Mouse (Mus musculus) layer of hippocampus, adult 11-12 months (tissue): ENCODE measurements at regions not wholly inside any gene's neighbourhood (a gene's known extent, or its start where the extent isn't known, plus 50 kb on each side); places are given as distances from the start of the nearest gene placed in this dataset.

Experiments
- DNase-seq: peaks from one replicate; pipeline ENCODE4 v3.0.0; 2022; ENCODE audit warnings: low spot score

DNA sequence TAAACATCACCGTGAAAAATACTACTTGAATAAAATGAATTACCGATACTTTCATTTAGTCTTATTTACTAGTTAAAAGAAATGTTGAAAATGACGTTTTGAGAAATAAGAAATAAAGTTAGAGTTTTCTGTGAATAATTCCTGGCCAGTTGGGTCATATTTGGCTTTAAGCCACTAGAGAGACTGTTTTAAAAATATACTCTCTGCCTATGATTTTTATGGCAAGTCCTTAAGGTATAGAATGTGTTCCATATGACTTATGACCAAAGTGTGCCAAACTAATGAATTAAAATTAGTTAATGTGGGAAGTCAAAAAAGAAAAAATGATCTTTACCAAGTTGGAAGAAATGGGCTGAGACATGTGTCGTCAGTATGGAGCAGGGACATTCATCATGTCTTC is 354.2 kb upstream of the Col3a1 start:
- no peak for DNase-seq

DNA sequence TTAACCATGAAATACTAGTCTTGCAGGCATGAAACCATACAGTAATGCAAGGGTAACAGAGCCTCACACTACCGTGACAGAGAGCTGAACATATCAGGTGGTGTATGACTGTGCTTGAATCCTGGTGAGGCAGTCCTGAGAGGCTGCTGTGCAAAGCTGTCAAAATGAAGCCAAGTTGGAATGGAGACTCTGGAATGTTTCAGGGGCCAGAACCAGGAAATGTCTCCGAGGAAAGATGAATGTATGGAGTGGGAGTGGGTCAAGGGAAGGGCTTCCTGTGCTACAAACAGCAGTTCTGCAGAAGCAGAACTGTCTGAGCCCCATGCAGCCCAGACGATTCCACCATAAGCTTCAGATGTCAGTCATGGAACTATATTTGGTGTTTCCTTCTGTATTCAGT is 324.2 kb upstream of the Col3a1 start:
- DNase-seq: no peak

DNA sequence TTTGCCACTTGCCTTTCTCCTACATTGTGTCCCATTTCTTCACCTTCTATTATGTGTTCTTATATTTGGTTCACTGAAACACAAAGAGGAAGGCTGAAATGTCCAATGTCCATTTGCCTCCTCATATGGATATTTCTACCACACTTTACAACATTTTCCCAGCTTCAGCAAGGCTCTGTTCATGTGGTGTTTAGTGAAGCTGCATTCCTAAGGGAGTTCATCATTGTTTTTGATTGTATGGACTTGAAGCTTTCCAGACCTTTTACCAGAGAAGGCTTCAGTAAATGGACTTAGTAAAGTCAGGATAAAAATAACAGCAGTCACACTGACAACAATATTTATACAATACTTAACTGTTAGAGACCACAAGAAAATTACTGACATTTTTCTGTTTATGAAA is 290.8 kb upstream of the Col3a1 start:
- no peak for DNase-seq

DNA sequence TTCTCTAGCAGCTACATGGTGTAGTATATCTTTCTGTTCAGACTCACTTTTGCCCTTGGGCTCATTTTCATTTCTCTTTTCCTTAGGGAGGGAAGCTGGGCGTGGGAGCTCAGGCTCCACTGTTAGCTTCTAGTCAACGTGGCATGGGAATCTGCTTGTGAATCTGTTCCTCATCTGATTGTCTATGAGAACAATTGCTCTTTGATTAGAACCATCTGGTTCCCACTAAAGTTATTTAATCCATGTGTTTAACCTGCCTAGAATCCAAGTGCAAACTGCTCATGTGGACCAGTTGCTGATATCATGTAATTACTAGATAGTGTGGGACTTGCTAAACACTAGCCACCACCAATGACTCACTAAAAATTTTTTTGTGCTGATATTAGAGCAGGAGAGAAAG is 290.1 kb upstream of the Col3a1 start:
- DNase-seq: no peak

DNA sequence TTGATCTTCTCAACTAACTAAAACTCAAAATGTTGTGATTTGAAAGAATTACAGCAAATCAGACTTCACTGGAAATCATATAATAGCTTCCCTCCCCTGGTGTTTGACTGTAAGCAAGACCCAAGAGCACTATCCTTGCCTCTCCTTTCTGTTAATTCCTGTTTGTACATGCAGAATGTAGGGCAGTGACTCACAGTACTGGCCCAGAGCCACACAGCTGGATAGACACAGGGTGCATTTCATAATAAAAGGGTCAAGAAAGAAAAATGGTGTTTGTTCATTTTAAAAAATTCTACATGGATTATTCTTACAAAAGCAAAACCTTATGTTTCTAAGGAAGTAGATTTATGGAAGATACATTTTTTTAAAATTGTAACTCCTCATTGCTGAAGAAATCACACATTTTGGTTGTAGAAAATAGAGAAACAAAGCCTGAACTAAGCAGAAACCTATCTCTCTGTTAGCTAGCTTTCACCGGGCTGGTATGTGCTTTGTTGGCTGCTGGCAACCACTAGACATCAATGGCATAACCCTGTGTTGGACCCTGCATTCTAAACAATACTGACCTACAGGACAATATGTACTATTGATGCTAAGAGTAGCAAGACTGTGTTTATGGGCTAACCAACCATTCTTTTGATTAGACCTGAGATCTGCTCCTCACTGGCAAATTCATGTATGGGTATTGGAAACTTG is 289.0 kb upstream of the Col3a1 start:
- no peak for DNase-seq

DNA sequence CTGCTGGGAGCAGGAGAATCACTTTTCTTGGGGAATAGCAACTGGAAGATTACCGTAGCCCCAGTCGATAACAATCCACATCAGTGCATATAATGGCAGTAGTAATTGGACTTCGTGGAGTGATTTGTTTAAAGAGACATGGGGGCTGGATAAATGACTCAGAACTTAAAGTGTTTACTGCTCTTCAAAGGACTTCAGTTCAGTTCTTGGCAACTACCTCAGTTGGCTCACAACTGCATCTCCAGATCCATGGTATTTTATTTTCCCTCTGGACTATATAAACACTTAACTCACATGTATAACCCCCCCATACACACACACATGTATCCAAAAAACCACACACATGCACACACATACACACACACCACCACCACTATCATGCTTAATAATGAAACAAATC is 288.0 kb upstream of the Col3a1 start:
- no peak for DNase-seq

DNA sequence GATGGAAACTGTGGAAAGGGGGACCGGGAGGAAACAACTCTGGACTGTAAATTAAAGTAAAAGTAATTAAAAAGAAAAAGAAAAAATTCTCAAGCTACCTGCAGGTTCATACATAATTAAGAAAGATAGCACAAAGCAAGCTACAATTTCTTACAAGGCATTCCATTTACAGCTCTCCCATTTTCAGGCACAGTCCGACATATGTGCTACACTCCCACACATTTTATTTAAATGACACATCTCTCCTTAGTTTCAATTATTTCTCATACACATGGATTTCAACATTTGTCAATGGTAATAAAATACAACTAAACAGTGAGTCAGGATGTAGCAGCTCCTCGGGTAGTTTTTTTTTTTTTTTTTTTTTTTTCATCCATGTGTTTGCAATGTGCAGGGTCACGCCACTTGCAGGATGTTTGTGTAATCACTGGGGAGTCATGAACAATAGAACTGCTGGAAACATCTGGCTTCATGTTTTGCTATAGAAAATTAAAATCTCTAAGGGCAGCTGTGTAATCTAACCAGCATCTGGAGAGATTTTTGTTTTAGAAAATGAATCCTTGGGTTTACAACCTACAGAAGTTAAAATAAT is 279.8 kb upstream of the Col3a1 start:
- DNase-seq: no peak

DNA sequence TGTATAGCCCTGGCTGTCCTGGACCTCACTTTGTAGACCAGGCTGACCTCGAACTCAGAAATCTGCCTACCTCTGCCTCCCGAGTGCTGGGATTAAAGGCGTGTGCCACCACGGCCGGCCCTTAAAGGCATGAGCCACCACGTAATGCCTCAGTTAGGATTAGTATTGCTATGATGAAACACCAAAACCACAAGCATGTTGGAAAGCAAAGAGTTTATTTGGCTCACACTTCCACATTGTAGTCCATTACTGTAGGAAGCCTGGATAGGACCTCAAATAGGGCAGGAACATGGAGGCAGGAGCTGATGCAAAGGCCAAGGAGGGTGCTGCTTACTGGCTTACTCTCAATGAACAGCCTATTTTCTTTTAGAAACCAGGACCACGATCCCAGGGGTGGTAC is 278.0 kb upstream of the Col3a1 start:
- no peak for DNase-seq

DNA sequence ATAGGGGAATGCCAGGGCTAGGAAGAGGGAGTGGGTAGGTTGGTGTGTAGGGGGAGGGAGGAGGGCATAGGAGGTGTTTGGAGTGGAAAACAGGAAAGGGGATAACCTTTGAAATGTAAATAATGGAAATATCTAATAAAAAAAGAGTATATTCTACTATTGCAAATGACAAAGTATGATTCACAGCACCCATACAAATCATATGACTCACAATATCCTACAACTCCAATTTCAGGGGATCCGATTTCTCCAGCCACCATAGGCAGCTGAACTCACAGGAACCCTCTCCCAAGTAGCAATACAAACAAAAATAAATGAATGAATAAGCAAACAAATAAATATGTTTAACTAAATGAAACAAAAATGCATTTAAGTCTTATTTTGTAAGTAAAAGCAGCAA is 270.0 kb upstream of the Col3a1 start:
- DNase-seq: no peak

DNA sequence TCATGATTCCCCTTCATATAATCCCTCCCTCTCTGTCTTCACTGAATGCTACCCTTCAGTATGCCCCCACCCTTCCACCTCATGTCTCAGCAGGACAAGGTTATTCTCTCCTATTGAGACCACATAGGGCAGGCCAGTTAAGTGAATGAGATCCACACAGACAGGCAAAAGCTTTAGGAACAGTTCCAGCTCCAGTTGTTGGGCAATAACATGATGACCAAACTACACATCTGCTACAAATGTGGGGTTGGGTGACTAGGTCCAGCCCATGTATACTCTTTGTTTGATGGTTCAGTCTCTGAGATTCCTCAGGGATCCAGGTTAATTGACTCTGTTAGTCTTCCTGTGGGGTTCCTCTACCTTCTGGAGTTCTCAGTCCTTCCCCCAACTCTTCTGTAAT is 269.5 kb upstream of the Col3a1 start:
- no peak for DNase-seq

DNA sequence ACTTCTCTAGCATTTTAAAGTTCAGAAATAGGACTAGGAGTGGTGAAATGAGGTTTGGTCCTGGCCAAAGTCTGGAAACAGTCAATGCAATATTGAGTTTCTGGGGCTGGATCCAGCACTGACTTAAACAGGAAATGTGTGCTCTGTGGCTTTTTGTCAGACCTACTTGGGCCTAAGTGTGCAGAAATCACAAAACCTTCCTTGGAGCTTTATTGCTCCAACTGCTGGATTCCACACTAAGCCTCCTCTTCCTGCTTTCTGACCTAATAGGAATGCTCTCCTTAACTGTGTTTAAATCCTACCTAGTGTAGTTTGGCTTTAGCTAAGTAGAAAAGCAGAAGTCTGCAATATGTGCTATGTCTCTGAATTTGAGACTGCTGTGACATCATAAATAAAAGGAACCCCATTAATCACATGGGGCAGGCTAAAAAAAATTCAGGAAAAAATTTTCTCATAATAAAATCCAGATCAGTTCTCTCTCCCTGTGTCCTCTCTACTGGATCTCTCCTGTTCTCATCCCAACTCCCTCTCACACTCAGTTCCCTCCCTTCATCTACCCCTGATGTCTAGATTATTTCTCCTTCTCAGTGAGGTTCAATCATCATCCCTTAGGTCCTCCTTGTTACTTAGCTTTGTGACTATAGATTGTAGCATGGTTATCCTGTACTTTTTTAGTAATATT is 268.0 kb upstream of the Col3a1 start:
- DNase-seq: no peak

DNA sequence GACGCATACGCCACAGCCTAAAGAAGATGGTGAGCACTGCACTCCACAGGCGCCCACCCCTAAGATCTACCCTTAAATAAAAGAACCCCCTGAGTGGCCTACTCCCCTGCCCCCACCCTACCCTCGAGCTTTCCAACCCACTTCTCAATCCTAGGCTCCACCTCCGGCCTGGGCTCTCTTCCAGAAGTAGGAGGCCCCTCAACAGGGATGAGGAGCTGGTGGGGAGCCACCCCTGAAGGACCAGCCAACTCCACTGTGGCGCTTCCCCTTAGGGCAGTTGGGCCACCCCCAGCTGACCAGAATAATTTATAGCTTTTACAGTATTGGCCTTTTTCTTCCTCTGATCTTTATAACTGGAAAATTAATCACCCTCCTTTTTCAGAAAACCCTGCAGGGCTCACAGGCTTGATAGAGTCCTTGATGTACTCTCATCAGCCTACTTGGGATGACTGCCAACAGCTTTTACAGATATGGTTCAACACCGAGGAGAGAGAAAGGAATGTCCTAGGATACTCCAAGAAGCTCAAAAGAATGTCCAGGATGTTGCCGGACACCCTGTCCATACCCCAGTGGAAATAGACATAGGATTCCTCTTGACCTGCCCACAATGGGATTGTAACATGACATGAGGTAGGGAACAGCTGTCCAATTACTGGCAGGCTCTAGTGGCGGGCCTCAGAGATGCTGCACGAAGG is 220.3 kb upstream of the Col3a1 start:
- DNase-seq: no peak

DNA sequence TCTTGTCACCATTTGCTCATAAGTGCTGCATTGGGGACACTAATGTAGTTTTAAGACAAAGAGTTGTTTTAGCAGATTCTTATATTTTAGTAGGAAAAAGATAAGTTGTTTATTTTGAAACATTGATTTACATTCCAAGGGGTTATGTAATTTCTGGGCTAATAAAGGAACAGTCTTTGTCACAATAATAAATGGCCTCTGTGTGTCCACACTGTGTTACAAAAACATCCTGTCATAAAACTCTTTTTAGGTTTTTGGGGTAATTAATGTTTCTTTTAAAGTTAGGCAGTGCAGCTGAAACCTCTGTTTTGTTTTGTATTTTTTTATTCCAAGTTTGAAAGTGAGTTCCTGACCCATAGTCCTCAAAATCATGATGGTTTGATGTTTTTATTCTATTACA is 210.4 kb upstream of the Col3a1 start:
- DNase-seq: no peak

DNA sequence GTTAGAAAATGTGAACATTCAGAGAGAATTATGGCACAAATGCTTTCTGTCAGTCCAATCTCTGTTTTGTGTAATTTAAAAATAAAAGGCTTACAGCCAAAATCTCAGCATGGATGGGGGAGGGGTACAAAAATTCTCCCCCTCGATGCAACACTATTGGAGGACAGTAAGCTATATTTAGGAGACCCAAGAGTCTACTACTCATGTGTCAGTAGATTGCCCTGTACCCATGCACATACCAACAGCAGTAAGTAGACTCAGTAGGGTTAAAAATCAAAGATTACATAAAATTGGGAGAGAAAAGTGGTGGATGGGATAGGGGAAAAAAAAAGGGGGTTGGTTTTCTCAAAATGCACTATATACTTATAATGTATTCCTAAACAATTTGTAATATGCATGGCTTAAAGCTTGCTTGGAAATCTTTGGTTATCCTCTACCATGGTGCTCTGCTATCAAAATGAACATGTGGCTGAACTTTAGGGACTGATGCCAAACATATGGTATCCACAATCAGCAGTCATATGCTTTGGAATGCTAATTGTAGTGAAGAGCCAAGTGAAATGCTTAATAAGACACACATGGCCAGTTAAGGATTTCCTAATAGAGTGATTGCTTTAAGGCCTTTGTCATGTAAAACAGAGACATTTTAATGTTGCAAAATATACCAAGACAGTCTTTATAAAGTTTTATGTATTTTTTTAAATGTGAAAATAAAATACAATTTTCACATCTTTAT is 194.8 kb upstream of the Col3a1 start:
- DNase-seq: peak; percentile 21

DNA sequence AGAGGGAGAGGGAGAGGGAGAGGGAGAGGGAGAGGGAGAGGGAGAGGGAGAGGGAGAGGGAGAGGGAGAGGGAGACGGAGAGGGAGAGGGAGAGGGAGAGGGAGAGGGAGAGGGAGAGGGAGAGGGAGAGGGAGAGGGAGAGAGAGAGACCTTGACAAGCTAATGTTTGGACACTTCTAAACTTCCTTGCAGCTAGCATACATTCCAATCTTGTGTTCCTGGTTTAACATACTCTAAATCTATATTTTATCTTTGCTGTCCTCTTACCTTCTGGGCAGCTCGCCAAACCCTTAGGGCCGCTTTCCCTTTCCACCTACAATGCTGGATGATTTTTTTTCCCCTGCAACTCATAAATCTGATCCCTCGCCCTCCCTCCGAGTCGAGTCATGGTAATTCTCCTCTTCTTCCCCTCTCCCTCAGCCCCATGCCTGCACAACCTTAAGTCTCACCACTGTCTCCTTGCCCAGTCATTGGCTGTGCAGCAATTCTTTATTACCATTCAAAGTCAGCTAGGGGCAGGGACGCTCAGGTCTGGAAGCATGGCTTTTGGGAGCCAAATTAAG is 176.1 kb upstream of the Col3a1 start:
- no peak for DNase-seq

DNA sequence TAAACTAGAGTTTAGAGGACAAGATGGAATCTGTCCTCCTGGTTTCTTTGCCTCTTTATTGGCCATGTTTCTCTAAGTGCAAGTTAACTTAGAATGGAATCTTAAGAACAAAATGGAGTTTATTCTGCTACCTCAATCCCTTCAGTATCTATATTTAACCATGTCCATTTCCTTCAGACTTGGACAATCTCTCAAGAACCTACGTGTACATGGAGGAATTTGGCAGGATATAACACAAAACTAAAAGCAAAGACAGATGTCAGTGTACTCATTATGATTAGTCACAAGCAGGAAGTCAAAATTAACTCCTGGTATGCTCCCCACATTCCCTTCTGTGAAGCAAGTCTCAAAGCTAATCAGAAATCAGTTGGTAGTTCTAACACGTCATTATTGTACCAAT is 164.3 kb upstream of the Col3a1 start:
- DNase-seq: no peak

DNA sequence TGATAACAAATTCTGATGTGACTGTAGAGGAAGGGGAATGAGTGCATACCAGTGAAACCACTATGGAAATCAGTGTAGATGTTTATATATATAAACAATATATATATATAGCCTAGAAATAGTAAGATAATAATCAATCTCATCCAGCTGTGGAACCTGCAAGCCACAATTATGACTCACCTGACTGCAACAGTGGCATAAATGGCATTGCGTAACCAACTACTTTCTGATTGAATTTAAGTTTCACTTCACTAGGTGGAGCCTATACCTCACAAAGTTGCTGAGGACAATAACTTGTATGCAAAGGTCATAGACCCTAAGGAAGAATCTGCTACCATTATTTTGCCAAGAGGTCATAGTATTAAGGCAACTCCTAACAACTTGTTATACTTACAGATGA is 129.7 kb upstream of the Col3a1 start:
- DNase-seq: no peak

DNA sequence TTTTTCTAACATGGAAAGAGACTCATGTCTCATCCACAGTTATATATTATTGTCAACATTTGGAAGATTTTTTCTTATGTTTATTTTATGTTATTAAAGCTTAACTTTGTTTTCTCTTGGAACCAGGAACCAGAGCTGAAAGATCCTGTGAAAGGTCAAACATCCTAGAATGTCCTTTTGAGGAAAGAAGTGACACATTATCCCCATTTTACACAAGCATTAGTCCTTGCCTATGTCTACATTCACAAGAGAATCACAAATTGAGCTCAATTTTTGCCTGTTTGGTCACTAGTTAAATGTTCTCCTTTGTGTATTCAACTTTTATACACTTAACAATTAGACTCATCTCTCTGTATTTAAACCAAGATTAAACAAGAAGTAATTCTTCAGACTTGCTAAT is 126.0 kb upstream of the Col3a1 start:
- DNase-seq: no peak

DNA sequence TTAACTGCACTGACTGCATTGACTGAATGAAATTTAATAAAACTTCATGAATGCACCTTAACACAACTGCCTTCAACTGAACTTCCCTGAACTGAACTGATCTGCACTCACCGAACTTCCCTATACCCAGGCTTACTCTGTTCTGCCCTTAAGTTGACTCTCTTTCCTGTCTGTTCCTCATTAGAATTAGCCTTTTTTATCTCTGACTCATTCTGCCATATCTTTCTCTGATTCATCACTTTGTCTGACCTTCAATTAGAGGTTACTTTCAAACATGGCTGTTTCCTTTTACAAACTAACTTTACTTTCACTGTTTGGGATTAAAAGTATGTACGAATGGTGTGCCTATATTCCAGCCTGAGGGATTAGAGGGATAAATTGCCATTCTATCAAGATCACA is 103.4 kb upstream of the Col3a1 start:
- DNase-seq: no peak

DNA sequence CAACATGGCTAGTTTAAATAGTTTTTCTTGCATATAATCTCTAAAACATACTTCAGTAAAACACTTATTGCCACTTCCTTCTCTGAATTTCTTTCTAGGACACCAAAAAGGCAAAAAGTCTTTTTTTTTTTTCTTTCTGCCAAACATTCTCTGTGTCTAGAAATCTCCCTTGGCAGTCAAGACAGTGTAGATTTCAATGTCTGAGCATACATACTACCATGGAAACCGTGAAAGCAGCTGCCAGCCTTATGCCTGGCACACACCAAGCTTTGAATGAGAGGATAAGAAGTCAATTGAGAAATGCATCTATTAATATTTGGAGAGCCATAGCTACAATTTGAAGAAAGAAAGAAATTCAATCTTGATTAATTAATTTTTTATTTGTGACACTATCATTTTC is 95.1 kb upstream of the Col3a1 start:
- no peak for DNase-seq
